In genomic region chr5:142412678-142413385, GRCm38 (mm10) we compare ENCODE assay signal across 8 mouse cellular contexts. TPM values are rescaled to one million over a fixed set of nuclear protein-coding genes. Genes with fewer than 3 reads are reported as not detected.
DNase-seq lines count a peak whose midpoint lies in the region; ATAC-seq and TF ChIP-seq lines count a peak whose summit lies in the region.

No protein-coding gene starts in this region.

- intact Hi-C loops in left cerebral cortex, postnatal 10 days (cut with DNase I), result no loop called here

- DNase-seq in adipocyte (ENCODE audit: low spot score), result peak; percentile 86
- peak; percentile 57 for DNase-seq in gastrocnemius, postnatal 25 days
- DNase-seq in right cerebral cortex, postnatal 4 days, result no peak
- no peak for DNase-seq in left cerebral cortex, postnatal 10 days (ENCODE audit: extremely low spot score in 1 of 2, low spot score in 2 of 2)
- no peak for DNase-seq in urinary bladder, postnatal 4 days (ENCODE audit: low spot score in 2 of 2)

- no peaks in the 10 kb centered on the region for H3K36me3 ChIP-seq in intestine, embryonic 15.5 days
- H3K36me3 ChIP-seq in intestine, postnatal 0 days (ENCODE audit: control insufficient read depth, insufficient read depth), result 0 out of 2 replicates have a peak, but pooled peaks cover 7% of the 10 kb centered on the region
- no peaks in the 10 kb centered on the region for H3K36me3 ChIP-seq in lung, embryonic 15.5 days

- TF ChIP-seq CTCF in intestine, postnatal 0 days (IDR thresholded peaks at IDR 0.05; ENCODE audit: low read depth), result no peak

- H3K27me3 ChIP-seq in intestine, embryonic 15.5 days (replicated peaks), result no peaks in the 10 kb centered on the region
- H3K27me3 ChIP-seq in intestine, postnatal 0 days (replicated peaks; ENCODE audit: control insufficient read depth, insufficient read depth, low read length), result no peaks in the 10 kb centered on the region
- no peaks in the 10 kb centered on the region for H3K27me3 ChIP-seq in lung, embryonic 15.5 days

- H3K4me1 ChIP-seq in intestine, embryonic 15.5 days (replicated peaks), result peaks cover 25% of the 10 kb centered on the region
- H3K4me1 ChIP-seq in intestine, postnatal 0 days (replicated peaks; ENCODE audit: control insufficient read depth, insufficient read depth, low read length), result peaks cover 6% of the 10 kb centered on the region; the same call in 1 of the 2 replicates
- peaks cover 57% of the 10 kb centered on the region for H3K4me1 ChIP-seq in lung, embryonic 15.5 days

- ATAC-seq in intestine, embryonic 15.5 days, result no peak
- ATAC-seq in intestine, postnatal 0 days, result no peak
- no peak for ATAC-seq in lung, embryonic 15.5 days (ENCODE audit: borderline replicate concordance, extremely low read depth, low FRiP score, low TSS enrichment)

- H3K9me3 ChIP-seq in intestine, embryonic 15.5 days, result no peaks in the 10 kb centered on the region
- H3K9me3 ChIP-seq in intestine, postnatal 0 days (ENCODE audit: control insufficient read depth), result no peaks in the 10 kb centered on the region
- no peaks in the 10 kb centered on the region for H3K9me3 ChIP-seq in lung, embryonic 15.5 days

- no peak overlapping the region for H3K9ac ChIP-seq in intestine, embryonic 15.5 days
- H3K9ac ChIP-seq in intestine, postnatal 0 days (ENCODE audit: low read depth, low read length), result no peak overlapping the region
- H3K9ac ChIP-seq in lung, embryonic 15.5 days, result no peak overlapping the region

- H3K4me3 ChIP-seq in intestine, embryonic 15.5 days (replicated peaks), result no peak overlapping the region
- H3K4me3 ChIP-seq in intestine, postnatal 0 days (ENCODE audit: low read depth, low read length), result no peak overlapping the region
- H3K4me3 ChIP-seq in lung, embryonic 15.5 days, result no peak overlapping the region

- 37% methylated on average over 6 of the region's 6 CpGs for WGBS in intestine, embryonic 15.5 days
- WGBS in intestine, postnatal 0 days, result 50% methylated on average over 6 of the region's 6 CpGs
- 53% methylated on average over 6 of the region's 6 CpGs for WGBS in lung, embryonic 15.5 days

- 0 out of 2 replicates have a peak overlapping the region, but pooled peaks have one; percentile 38 for H3K27ac ChIP-seq in intestine, embryonic 15.5 days
- no peak overlapping the region for H3K27ac ChIP-seq in intestine, postnatal 0 days (ENCODE audit: low read depth, low read length)
- peak overlapping the region; percentile 38 for H3K27ac ChIP-seq in lung, embryonic 15.5 days

- H3K4me2 ChIP-seq in intestine, embryonic 15.5 days (replicated peaks), result no peak overlapping the region
- no peak overlapping the region for H3K4me2 ChIP-seq in intestine, postnatal 0 days (replicated peaks; ENCODE audit: low read depth)
- H3K4me2 ChIP-seq in lung, embryonic 15.5 days, result no peak overlapping the region

RNA-seq across cellular contexts. Expression of gene Foxk1, which starts 11.5 kb away (rescaled TPM):
- 4.3 and 5.3 TPM in 2 replicates for polyA plus RNA-seq in intestine, embryonic 15.5 days (2015; fragmentation: Nextera tagmentation; extraction: Ambion mirVana)
- 2.6 and 4.5 TPM in 2 replicates for polyA plus RNA-seq in intestine, postnatal 0 days (2015; fragmentation: Nextera tagmentation; extraction: Ambion mirVana)
- total RNA-seq in gastrocnemius, postnatal 25 days (2021), result 10 to 100 TPM; 10.5 to 12.1 TPM
- 4.0 and 5.7 TPM in 2 replicates for polyA plus RNA-seq in lung, embryonic 15.5 days (2015; fragmentation: Nextera tagmentation; extraction: Ambion mirVana)
- total RNA-seq in left cerebral cortex, postnatal 10 days (2021), result 10 to 100 TPM; 38.2 to 40.0 TPM

RNA-seq across cellular contexts. Expression of gene Ap5z1, which starts 50.9 kb away (rescaled TPM):
- 12.0 and 13.6 TPM in 2 replicates for polyA plus RNA-seq in intestine, embryonic 15.5 days (2015; fragmentation: Nextera tagmentation; extraction: Ambion mirVana)
- 9.0 and 9.8 TPM in 2 replicates for polyA plus RNA-seq in intestine, postnatal 0 days (2015; fragmentation: Nextera tagmentation; extraction: Ambion mirVana)
- total RNA-seq in gastrocnemius, postnatal 25 days (2021), result 1 to 10 TPM; 2.5 to 4.0 TPM
- 7.8 and 8.8 TPM in 2 replicates for polyA plus RNA-seq in lung, embryonic 15.5 days (2015; fragmentation: Nextera tagmentation; extraction: Ambion mirVana)
- 10 to 100 TPM; 17.5 to 22.3 TPM for total RNA-seq in left cerebral cortex, postnatal 10 days (2021)

Comparison
In these comparisons a context has a peak if more than half of its experiments do, and no peak if none do; other contexts are left out.
1. DNase-seq: peak in adipocyte (single experiment) and gastrocnemius, postnatal 25 days (single experiment); none in right cerebral cortex, postnatal 4 days (single experiment), left cerebral cortex, postnatal 10 days (0 of 2) and urinary bladder, postnatal 4 days (0 of 2).